Mouse (Mus musculus): Measurements from ENCODE around the gene Tmem235. TPM values are rescaled to one million over a fixed set of nuclear protein-coding genes. Genes with fewer than 3 reads are reported as not detected.
"Not testable (repeated sequence)": the region's sequence is repeated elsewhere in the genome, so short reads cannot be mapped to it uniquely, and the experiment has no call there.

The Tmem235 gene
- polyA plus RNA-seq, 1 experiment = 0.04 TPM

DNA sequence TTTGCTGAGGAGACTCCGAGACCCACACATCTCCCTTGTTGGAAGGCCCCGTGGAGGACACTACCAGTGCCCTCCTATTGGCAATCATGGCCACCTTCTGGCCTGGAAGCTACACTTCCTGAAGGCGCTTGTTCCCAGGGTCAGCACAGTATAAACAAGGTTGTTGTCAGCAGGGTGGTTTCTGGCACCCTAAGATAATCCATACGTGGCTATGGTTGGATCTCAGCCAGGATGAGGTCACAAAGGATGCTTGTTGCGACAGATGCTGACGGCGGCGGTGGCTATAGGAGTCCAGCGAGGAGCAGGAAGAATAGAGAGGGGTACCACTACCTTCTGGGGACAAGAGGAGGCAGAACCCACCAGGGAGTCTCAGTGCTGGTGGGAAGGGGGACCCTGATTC is 30.2 kb upstream of the Tmem235 start:
- H3K4me3 ChIP-seq (ENCODE audit: insufficient read depth, low read length) = no peak overlapping the region
- TF ChIP-seq CTCF (IDR thresholded peaks at IDR 0.05; ENCODE audit: extremely low read depth, insufficient read depth, low read length) (no peak), POLR2A (IDR thresholded peaks at IDR 0.05; ENCODE audit: extremely low read depth, insufficient read depth, low read length) (no peak)
- no peak overlapping the region for H3K27ac ChIP-seq (ENCODE audit: insufficient read depth, low read length)
- no peaks in the 10 kb centered on the region for H3K4me1 ChIP-seq (ENCODE audit: control insufficient read depth, insufficient read depth, low read length)

DNA sequence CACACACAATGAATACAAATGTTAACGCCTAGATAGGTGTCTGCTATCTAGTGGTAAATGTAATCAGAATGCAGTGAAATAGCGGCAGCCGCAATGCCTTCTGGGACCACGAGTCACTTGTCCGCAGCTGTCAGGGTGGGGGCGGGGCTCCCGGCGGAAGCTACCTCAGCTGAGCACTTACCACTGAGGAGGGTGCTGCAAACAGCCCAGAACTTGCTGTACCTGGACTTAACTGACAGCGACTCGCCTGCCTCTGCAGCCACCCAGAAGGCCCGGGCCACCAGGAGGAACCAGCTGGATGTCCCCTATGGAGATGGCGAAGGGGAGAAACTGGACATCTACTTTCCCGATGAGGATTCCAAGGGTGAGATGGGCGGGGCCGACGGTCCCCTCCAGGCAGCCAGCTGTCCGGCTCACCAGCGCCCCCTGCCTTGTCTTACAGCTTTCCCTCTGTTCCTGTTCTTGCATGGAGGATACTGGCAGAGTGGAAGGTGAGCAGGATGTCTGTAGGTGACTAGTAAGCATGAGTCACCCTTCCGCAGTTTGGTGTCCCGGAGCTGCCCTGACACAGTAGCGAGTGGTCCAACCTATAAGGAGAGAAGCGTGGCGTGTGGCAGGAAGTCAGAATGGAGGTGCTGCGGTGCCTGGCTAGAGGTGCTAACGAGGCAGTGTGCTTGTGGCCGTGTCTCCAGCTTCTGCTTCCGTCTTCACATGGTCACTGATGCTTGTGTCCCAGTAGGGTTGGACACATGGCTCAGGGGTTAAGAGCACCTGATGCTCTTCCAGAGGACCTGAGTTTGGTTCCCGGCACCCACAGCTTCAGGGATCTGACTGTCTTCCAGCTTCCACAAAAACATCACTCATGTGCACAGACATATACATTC is 28.2 kb upstream of the Tmem235 start:
- TF ChIP-seq POLR2A (IDR thresholded peaks at IDR 0.05; ENCODE audit: extremely low read depth, insufficient read depth, low read length) = no peak
- TF ChIP-seq CTCF (IDR thresholded peaks at IDR 0.05; ENCODE audit: extremely low read depth, insufficient read depth, low read length) = peak; percentile 53
- H3K4me1 ChIP-seq (ENCODE audit: control insufficient read depth, insufficient read depth, low read length) = no peaks in the 10 kb centered on the region
- H3K4me3 ChIP-seq (ENCODE audit: insufficient read depth, low read length) = peak overlapping the region; percentile 30
- H3K27ac ChIP-seq (ENCODE audit: insufficient read depth, low read length) = no peak overlapping the region

DNA sequence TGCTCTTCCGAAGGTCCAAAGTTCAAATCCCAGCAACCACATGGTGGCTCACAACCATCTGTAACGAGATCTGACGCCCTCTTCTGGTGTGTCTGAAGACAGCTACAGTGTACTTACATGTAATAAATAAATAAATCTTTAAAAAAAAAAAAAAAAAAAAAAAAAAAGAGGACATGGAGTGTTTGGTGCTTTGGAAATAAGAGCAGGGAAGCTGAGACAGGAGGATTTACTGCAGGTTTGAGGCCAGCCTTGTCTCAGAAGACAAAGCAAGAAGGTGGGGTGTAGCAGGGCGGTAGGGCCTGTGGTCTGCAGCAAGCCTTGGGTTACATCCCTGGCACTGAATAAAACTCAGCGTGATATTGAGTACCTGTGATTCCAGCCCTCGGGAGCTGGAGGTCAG is 27.0 kb upstream of the Tmem235 start:
- not testable (repeated sequence) for H3K27ac ChIP-seq (ENCODE audit: insufficient read depth, low read length); H3K4me1 ChIP-seq (ENCODE audit: control insufficient read depth, insufficient read depth, low read length)

DNA sequence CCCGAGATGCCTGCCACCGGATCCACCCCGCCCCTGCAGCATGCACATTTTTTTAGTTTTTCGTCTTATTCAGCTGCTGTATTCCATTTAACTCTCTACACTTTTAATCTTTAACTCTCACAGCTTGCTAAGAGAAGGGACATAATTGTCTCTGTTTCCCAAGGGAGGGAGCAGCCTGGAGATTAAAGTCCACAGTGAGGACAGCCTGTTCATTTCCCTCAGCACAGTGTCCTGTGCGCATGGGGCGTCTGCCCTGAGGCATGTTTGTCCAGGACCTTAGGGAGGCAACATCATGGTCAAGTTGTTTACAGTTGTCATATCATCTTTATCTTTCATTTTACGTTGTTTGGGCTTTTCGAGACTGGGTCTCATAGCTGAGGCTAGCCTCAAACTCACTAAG is 26.5 kb upstream of the Tmem235 start:
- no peak for TF ChIP-seq POLR2A (IDR thresholded peaks at IDR 0.05; ENCODE audit: extremely low read depth, insufficient read depth, low read length)
- no peak for TF ChIP-seq CTCF (IDR thresholded peaks at IDR 0.05; ENCODE audit: extremely low read depth, insufficient read depth, low read length)
- Histone ChIP-seq H3K27ac (ENCODE audit: insufficient read depth, low read length) (no peak overlapping the region), H3K4me1 (ENCODE audit: control insufficient read depth, insufficient read depth, low read length) (no peaks in the 10 kb centered on the region), H3K4me3 (ENCODE audit: insufficient read depth, low read length) (no peak overlapping the region)

More for the DNA sequence above, 27.0 kb upstream of the Tmem235 start:
- not testable (repeated sequence) for H3K4me3 ChIP-seq (ENCODE audit: insufficient read depth, low read length)

DNA sequence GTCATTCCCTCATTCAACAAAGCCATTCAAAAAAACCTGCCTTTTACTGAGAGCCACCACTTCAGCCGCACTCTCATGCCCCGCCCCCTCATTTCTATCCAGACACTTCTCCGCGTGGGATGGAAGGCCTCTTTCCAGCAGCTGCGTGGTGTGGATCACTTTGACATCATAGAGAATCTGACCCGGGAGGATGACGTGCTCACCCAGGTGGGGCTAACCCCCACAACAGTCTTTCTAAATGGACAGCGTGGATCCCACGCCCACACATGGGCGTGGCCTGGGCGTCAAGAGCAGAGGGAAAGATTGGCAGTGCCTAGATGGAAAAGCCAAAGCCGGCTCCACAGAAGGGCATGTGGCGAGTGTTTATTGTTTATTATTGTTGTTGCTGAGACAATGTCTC is 24.2 kb upstream of the Tmem235 start:
- Histone ChIP-seq H3K27ac (ENCODE audit: insufficient read depth, low read length) (no peak overlapping the region), H3K4me1 (ENCODE audit: control insufficient read depth, insufficient read depth, low read length) (no peaks in the 10 kb centered on the region), H3K4me3 (ENCODE audit: insufficient read depth, low read length) (no peak overlapping the region)
- TF ChIP-seq POLR2A (IDR thresholded peaks at IDR 0.05; ENCODE audit: extremely low read depth, insufficient read depth, low read length) = no peak
- TF ChIP-seq CTCF (IDR thresholded peaks at IDR 0.05; ENCODE audit: extremely low read depth, insufficient read depth, low read length) = no peak

DNA sequence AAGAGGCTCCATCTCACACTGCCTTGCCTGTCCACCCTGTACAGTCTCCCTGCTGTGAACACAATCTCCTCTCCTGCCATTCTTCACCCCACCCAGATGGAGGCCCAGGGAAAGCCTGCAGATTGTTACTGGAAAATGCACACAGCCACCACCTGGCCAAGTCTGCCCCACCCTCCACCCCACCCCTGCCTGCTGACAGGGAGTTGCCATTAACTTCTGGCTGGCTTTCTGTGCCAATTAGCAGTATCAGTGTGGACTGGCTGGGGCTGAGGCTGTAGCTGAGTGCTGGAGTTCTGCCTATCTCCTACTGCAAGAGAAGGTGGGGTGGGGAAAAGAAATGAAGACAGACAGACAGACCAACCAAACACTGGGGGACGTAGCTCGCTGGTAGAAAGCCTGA is 22.0 kb upstream of the Tmem235 start:
- Histone ChIP-seq H3K27ac (ENCODE audit: insufficient read depth, low read length) (no peak overlapping the region), H3K4me1 (ENCODE audit: control insufficient read depth, insufficient read depth, low read length) (no peaks in the 10 kb centered on the region), H3K4me3 (ENCODE audit: insufficient read depth, low read length) (no peak overlapping the region)
- TF ChIP-seq CTCF (IDR thresholded peaks at IDR 0.05; ENCODE audit: extremely low read depth, insufficient read depth, low read length) (no peak), POLR2A (IDR thresholded peaks at IDR 0.05; ENCODE audit: extremely low read depth, insufficient read depth, low read length) (no peak)

DNA sequence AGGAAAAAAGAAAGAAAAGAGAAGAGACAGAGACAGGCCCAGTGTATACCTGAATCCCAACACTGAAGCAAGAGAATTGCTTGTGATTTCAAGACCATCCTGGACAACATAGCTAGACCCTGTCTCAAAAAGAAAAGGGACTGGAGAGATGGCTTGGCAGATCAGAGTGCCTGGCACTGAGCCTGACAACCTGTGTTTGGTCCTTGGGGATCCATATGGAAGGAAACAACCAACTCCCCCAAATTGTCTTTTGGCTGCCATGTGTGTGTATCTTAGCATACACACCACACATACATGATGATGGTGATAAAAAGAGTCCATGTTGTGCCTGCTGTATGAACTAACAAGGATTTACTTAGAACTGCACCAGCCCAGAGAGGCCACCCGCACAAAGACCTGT is 21.5 kb upstream of the Tmem235 start:
- Histone ChIP-seq H3K27ac (ENCODE audit: insufficient read depth, low read length) (no peak overlapping the region), H3K4me3 (ENCODE audit: insufficient read depth, low read length) (no peak overlapping the region), H3K4me1 (ENCODE audit: control insufficient read depth, insufficient read depth, low read length) (no peaks in the 10 kb centered on the region)
- TF ChIP-seq CTCF (IDR thresholded peaks at IDR 0.05; ENCODE audit: extremely low read depth, insufficient read depth, low read length) (no peak), POLR2A (IDR thresholded peaks at IDR 0.05; ENCODE audit: extremely low read depth, insufficient read depth, low read length) (no peak)

DNA sequence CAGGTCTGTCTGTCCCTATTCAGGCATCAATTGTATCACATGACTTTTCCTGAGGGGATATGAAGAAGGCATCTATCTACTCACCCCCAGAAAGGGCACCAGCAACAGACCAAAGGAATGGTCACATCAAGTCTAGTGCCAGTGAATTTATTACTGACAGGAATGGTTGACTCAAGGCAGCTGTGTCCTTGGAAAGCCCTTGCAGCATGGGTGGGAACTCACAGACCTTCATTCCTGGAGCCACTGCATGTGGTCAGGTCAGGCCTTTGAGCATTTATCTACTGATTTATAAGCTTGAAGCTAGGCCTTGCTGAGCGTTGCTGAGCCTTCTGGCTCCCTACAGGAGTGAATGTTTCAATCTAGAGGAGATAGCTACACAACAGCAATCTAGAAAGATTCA is 19.6 kb upstream of the Tmem235 start:
- H3K4me3 ChIP-seq (ENCODE audit: insufficient read depth, low read length) = no peak overlapping the region
- no peaks in the 10 kb centered on the region for H3K4me1 ChIP-seq (ENCODE audit: control insufficient read depth, insufficient read depth, low read length)
- no peak overlapping the region for H3K27ac ChIP-seq (ENCODE audit: insufficient read depth, low read length)
- TF ChIP-seq CTCF (IDR thresholded peaks at IDR 0.05; ENCODE audit: extremely low read depth, insufficient read depth, low read length) (no peak), POLR2A (IDR thresholded peaks at IDR 0.05; ENCODE audit: extremely low read depth, insufficient read depth, low read length) (no peak)

DNA sequence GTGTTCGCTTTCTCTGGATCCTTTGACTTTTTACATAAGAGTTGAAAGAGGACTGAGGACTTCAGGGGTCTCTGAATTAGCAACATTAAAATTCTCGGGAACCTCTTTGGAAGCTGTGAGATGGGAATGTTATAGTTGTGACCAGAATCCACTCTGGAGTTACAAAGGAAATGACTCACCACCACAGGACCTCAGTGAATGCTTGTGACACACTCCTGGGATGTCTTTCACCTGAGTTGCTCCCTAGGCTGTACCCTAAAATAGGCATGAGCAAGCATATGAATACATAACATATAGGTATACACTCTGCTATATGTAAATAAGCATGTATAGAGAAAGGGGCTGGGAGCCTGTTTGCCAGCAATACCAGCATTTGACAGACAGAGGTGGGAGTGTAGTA is 17.1 kb upstream of the Tmem235 start:
- Histone ChIP-seq H3K27ac (ENCODE audit: insufficient read depth, low read length) (no peak overlapping the region), H3K4me3 (ENCODE audit: insufficient read depth, low read length) (no peak overlapping the region), H3K4me1 (ENCODE audit: control insufficient read depth, insufficient read depth, low read length) (no peaks in the 10 kb centered on the region)
- TF ChIP-seq CTCF (IDR thresholded peaks at IDR 0.05; ENCODE audit: extremely low read depth, insufficient read depth, low read length) = no peak

DNA sequence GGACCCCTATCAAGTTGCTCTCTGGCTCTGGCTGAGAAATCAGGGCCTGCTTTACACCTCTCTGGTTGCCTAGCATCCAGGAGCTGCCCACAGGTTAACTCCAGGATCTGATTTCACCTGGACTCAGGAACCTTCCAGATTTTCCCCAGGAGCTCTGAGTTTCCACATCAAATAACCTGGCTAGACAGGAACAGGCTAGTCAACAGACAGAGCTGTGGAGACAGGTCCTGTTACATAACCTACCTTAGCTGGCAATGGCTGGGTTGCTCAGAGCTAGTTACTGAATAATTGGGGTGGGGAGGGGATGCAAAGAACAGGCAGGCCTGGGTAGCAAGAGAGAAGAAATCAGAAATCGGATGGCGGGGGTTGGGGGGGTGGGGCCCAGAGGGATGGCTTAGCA is 15.6 kb upstream of the Tmem235 start:
- no peak overlapping the region for H3K27ac ChIP-seq (ENCODE audit: insufficient read depth, low read length)
- H3K4me1 ChIP-seq (ENCODE audit: control insufficient read depth, insufficient read depth, low read length) = no peaks in the 10 kb centered on the region
- TF ChIP-seq POLR2A (IDR thresholded peaks at IDR 0.05; ENCODE audit: extremely low read depth, insufficient read depth, low read length) (no peak), CTCF (IDR thresholded peaks at IDR 0.05; ENCODE audit: extremely low read depth, insufficient read depth, low read length) (no peak)
- H3K4me3 ChIP-seq (ENCODE audit: insufficient read depth, low read length) = no peak overlapping the region

All from cortical plate, adult 2 months (tissue).